Mouse (Mus musculus) cortical plate, adult 2 months (tissue): ENCODE results near the gene Nfatc3.

Experiments used
- CTCF ChIP-seq: fragments of 200-500 bp; IDR thresholded peaks from 2 replicates; pipeline ENCODE4 v1.5.1; 2011; ENCODE audit warnings: mild to moderate bottlenecking, control low read depth, low read length; ENCODE audit not compliant: insufficient read depth; ENCODE audit errors: extremely low read depth
- POLR2A ChIP-seq: fragments of 200-500 bp; IDR thresholded peaks from 2 replicates; pipeline ENCODE4 v1.6.1; 2011; ENCODE audit warnings: mild to moderate bottlenecking, low read length, control low read depth; ENCODE audit not compliant: insufficient read depth; ENCODE audit errors: extremely low read depth

DNA sequence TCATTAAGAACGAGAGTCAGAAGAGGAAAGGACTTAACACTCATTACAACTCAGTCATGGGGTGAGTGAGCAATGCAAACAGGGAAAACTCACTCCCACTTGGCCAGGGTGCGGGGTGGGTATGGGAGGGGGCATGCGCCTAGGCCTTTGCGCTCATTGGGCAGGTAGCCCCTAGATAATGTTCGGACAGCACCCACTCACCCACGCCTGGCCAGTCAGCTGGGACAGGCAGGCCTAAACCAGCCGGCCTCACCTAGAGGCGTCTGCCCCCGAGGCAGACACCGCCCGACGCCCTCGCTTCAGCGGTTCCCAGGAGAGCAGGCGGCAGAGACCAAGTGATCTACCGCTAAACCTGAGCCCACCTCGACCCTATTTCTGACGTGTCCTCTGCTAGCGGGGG lies 77.0 kb downstream of the Nfatc3 start:
- TF ChIP-seq CTCF (no peak), POLR2A (no peak)
